Mouse (Mus musculus): ENCODE measurements around the gene Foxd4. TPM values are rescaled to one million over a fixed set of nuclear protein-coding genes. Genes with fewer than 3 reads are reported as not detected.

The Foxd4 gene
- polyA plus RNA-seq (2017; shearing (Covaris generic)) = not detected

GRCm38 (mm10) chr19:24900581-24901220, at the start of gene Foxd4:
Gene Foxd4 (minus strand): TSS chr19:24901197.

GRCm38 (mm10) chr19:24875129-24875870, 25.7 kb downstream of the Foxd4 start, which contains the start of gene Gm10053:
Gene Gm10053 (plus strand): TSS chr19:24875686.

GRCm38 (mm10) chr19:24861612-24862451, 39.2 kb downstream of the Foxd4 start, which contains the start of gene Pgm5:
Gene Pgm5 (minus strand): TSS chr19:24861855.

Other genes with a start within 250 kb of the Foxd4 start
- gene Tmem252, start 227.2 kb downstream of the Foxd4 start, polyA plus RNA-seq (2017; shearing (Covaris generic)) = not detected
- gene Pgm5, start 39.3 kb downstream of the Foxd4 start, polyA plus RNA-seq (2017; shearing (Covaris generic)) = not detected
- gene Gm10053, start 25.5 kb downstream of the Foxd4 start, polyA plus RNA-seq (2017; shearing (Covaris generic)) = 183 TPM
- 19.2 TPM for gene Cbwd1, start 60.4 kb upstream of the Foxd4 start, polyA plus RNA-seq (2017; shearing (Covaris generic))
- 212 TPM for gene Dock8, start 98.3 kb upstream of the Foxd4 start, polyA plus RNA-seq (2017; shearing (Covaris generic))

All from inflammation-experienced regulatory T-cells, adult 16 weeks (primary cell).